Mouse (Mus musculus) thymus, postnatal 0 days (tissue): Measurements from ENCODE around the gene Mpc2. TPM values are rescaled to one million over a fixed set of nuclear protein-coding genes. Genes with fewer than 3 reads are reported as not detected.

Source experiments
- DNase-seq: peaks from one replicate; pipeline ENCODE4 v3.0.0-alpha.2; 2015; ENCODE audit warnings: low spot score
- polyA plus RNA-seq: library from polyadenylated mRNA; unstranded; fragments of >200 nt; fragmentation: Nextera tagmentation; extraction: Ambion mirVana; gene quantifications from 2 replicates; pipeline ENCODE4 v1.2.1, GENCODE M21; 2015

Mpc2 gene
- 217 and 219 TPM in 2 replicates for polyA plus RNA-seq

GRCm38 (mm10) chr1:165460360-165460800 is at the start of gene Mpc2, which contains the start of gene Dcaf6:
Mpc2 (plus strand) TSS chr1:165460637.
Dcaf6 (minus strand) TSS chr1:165460475.
- DNase-seq, result peak; percentile 99

- DNase-seq, result no peak
Measured at GRCm38 (mm10) chr1:165421357-165421915, 39.0 kb upstream of the Mpc2 start.

GRCm38 (mm10) chr1:165426254-165426653 is 34.2 kb upstream of the Mpc2 start:
- no peak for DNase-seq

GRCm38 (mm10) chr1:165432883-165433282 is 27.6 kb upstream of the Mpc2 start:
- no peak for DNase-seq

GRCm38 (mm10) chr1:165438289-165439021 is 22.0 kb upstream of the Mpc2 start:
- DNase-seq, result no peak

GRCm38 (mm10) chr1:165440788-165441187 is 19.6 kb upstream of the Mpc2 start:
- DNase-seq, result no peak

- no peak for DNase-seq
Measured at GRCm38 (mm10) chr1:165441201-165441600, 19.2 kb upstream of the Mpc2 start.

- no peak for DNase-seq
Measured at GRCm38 (mm10) chr1:165441719-165442118, 18.7 kb upstream of the Mpc2 start.

- no peak for DNase-seq
Measured at GRCm38 (mm10) chr1:165459041-165459502, 1.4 kb upstream of the Mpc2 start.

- DNase-seq, result peak; percentile 64
Measured at GRCm38 (mm10) chr1:165459503-165460181, 795 bp upstream of the Mpc2 start.

GRCm38 (mm10) chr1:165460801-165461377 is 452 bp downstream of the Mpc2 start:
- DNase-seq, result peak; percentile 100

- no peak for DNase-seq
Measured at GRCm38 (mm10) chr1:165461681-165462080, 1.2 kb downstream of the Mpc2 start.

- DNase-seq, result no peak
Measured at GRCm38 (mm10) chr1:165462861-165463260, 2.4 kb downstream of the Mpc2 start.

GRCm38 (mm10) chr1:165464574-165464973 is 4.1 kb downstream of the Mpc2 start:
- no peak for DNase-seq

- DNase-seq, result no peak
Measured at GRCm38 (mm10) chr1:165468971-165469370, 8.5 kb downstream of the Mpc2 start.

GRCm38 (mm10) chr1:165469717-165470116 is 9.3 kb downstream of the Mpc2 start:
- no peak for DNase-seq

- no peak for DNase-seq
Measured at GRCm38 (mm10) chr1:165471490-165471889, 11.1 kb downstream of the Mpc2 start.

- no peak for DNase-seq
Measured at GRCm38 (mm10) chr1:165484688-165485233, 24.3 kb downstream of the Mpc2 start, which contains the start of gene Adcy10. Adcy10 (plus strand) TSS chr1:165485183.

GRCm38 (mm10) chr1:165486108-165486507 is 25.7 kb downstream of the Mpc2 start:
- DNase-seq, result no peak

GRCm38 (mm10) chr1:165489197-165489596 is 28.8 kb downstream of the Mpc2 start:
- no peak for DNase-seq

GRCm38 (mm10) chr1:165498856-165499255 is 38.4 kb downstream of the Mpc2 start:
- DNase-seq, result no peak
